Mouse (Mus musculus): ENCODE results near the gene B130006D01Rik. TPM values are rescaled to one million over a fixed set of nuclear protein-coding genes. Genes with fewer than 3 reads are reported as not detected.
A peak's percentile ranks its signal among the peaks of the same experiment; 100 is the strongest.

Gene B130006D01Rik
- total and polyA plus RNA-seq, 3 experiments = 0.10 to 0.38 (median 0.15) TPM

DNA sequence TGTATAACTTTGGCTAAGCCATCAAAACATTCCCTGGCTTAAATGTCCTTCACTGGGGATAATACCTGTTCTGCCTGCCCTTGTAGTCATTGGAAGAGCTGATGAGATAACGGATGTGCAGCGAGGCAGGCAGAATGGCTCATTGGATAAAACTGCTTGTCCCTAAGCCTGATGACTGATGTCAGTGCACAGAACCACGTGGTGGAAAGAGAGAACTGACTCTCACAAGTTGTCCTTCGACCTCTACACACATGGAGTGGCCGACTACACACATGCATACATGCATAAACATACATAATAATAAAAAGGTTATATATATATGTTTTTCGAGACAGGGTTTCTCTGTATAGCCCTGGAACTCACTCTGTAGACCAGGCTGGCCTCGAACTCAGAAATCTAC, 12.9 kb upstream of the B130006D01Rik start:
- no peak for DNase-seq (ENCODE audit: extremely low read depth)
- Histone ChIP-seq H3K36me3 (replicated peaks in 1 of 2; ENCODE audit: control insufficient read depth in 1 of 2, insufficient read depth in 1 of 2, low read length in 1 of 2) (no peaks in the 10 kb centered on the region), H3K4me2 (ENCODE audit: insufficient read depth, low read depth, poor library complexity, severe bottlenecking) (no peak overlapping the region), H3K27me3 (replicated peaks) (peaks cover 18% of the 10 kb centered on the region), H3K9me3 (replicated peaks; ENCODE audit: low read length) (no peaks in the 10 kb centered on the region), H3K79me2 (replicated peaks; ENCODE audit: control insufficient read depth, extremely low read depth, insufficient read depth, poor library complexity, severe bottlenecking) (peaks cover 15% of the 10 kb centered on the region), H3K27ac (ENCODE audit: insufficient read depth, low read depth) (no peak overlapping the region), H3K4me1 (ENCODE audit: control insufficient read depth in 1 of 2, insufficient read depth in 2 of 2) (peaks cover 6 to 24% of the 10 kb centered on the region in 2 experiments; a peak in 3 of 4 replicates), H3K4me3 (replicated peaks in 1 of 3; ENCODE audit: low read depth in 2 of 3, low read length in 2 of 3, poor library complexity in 1 of 3) (no peak overlapping the region), H3K9ac (ENCODE audit: insufficient read depth, low read depth) (no peak overlapping the region)
- no peak for TF ChIP-seq SIN3A (IDR thresholded peaks at IDR 0.05; ENCODE audit: low read length)
- no peak for TF ChIP-seq POLR2AphosphoS2 (IDR thresholded peaks at IDR 0.05; ENCODE audit: low read depth, low read length)
- TF ChIP-seq JUN (IDR thresholded peaks at IDR 0.05; ENCODE audit: insufficient read depth, low read depth, low read length) = no peak
- TF ChIP-seq UBTF (IDR thresholded peaks at IDR 0.05; ENCODE audit: low read depth, low read length) = no peak
- TF ChIP-seq EP300 (IDR thresholded peaks at IDR 0.05; ENCODE audit: low read length) = no peak
- no peak for TF ChIP-seq ELF1 (IDR thresholded peaks at IDR 0.05; ENCODE audit: low read depth, low read length)
- TF ChIP-seq PAX5 (IDR thresholded peaks at IDR 0.05; ENCODE audit: low read length) = no peak
- no peak for TF ChIP-seq MXI1 (IDR thresholded peaks at IDR 0.05; ENCODE audit: low read depth, low read length)
- no peak for TF ChIP-seq MEF2A (IDR thresholded peaks at IDR 0.05; ENCODE audit: borderline replicate concordance, low read depth, low read length)
- no peak for TF ChIP-seq NRF1 (IDR thresholded peaks at IDR 0.05; ENCODE audit: low read depth, low read length)
- no peak for TF ChIP-seq ZC3H11A (IDR thresholded peaks at IDR 0.05; ENCODE audit: low read depth, low read length)
- TF ChIP-seq ZKSCAN1 (IDR thresholded peaks at IDR 0.05; ENCODE audit: borderline replicate concordance, low read depth, low read length) = no peak
- TF ChIP-seq POLR2A (IDR thresholded peaks at IDR 0.05; ENCODE audit: low read depth, low read length) = no peak
- no peak for TF ChIP-seq GABPA (IDR thresholded peaks at IDR 0.05; ENCODE audit: insufficient replicate concordance, low read depth, low read length)
- no peak for TF ChIP-seq NELFE (IDR thresholded peaks at IDR 0.05; ENCODE audit: low read depth, low read length)
- no peak for TF ChIP-seq USF1 (IDR thresholded peaks at IDR 0.05; ENCODE audit: low read depth, low read length)
- TF ChIP-seq MAZ (IDR thresholded peaks at IDR 0.05; ENCODE audit: low read depth, low read length) = no peak
- TF ChIP-seq E2F4 (IDR thresholded peaks at IDR 0.05; ENCODE audit: insufficient replicate concordance, low read depth, low read length) = no peak
- no peak for TF ChIP-seq RCOR1 (conservative IDR thresholded peaks at IDR 0.05; ENCODE audit: low read depth, low read length)
- no peak for TF ChIP-seq CHD1 (IDR thresholded peaks at IDR 0.05; ENCODE audit: low read depth, low read length)
- dilution Hi-C loops (cut with MboI; ENCODE audit: extremely low pct_ligation_motif_present, extremely low pct_unique_long_range_greater_than_20kb, low sequenced_read_pairs) (no loop called here), in situ Hi-C loops (cut with MboI; ENCODE audit: low pct_ligation_motif_present, low pct_unique_long_range_greater_than_20kb, low sequenced_read_pairs) (no loop called here)

GRCm38 (mm10) chr11:95712085-95712562, 11.3 kb upstream of the B130006D01Rik start:
- peak; percentile 70 for DNase-seq (ENCODE audit: extremely low read depth)
- TF ChIP-seq SIN3A (IDR thresholded peaks at IDR 0.05; ENCODE audit: low read length) (peak; percentile 68; the same call in 1 of the 2 replicates), NRF1 (IDR thresholded peaks at IDR 0.05; ENCODE audit: low read depth, low read length) (peak; percentile 66; the same call in 1 of the 2 replicates), MYC (IDR thresholded peaks at IDR 0.05; ENCODE audit: low read depth, low read length) (peak; percentile 85), JUND (conservative IDR thresholded peaks at IDR 0.05; ENCODE audit: low read depth, low read length) (0 out of 2 replicates have a peak, but pooled peaks have one; percentile 20), POLR2A (IDR thresholded peaks at IDR 0.05; ENCODE audit: low read depth, low read length) (no peak; the same call in 1 of the 2 replicates), GABPA (IDR thresholded peaks at IDR 0.05; ENCODE audit: insufficient replicate concordance, low read depth, low read length) (no peak), MEF2A (IDR thresholded peaks at IDR 0.05; ENCODE audit: borderline replicate concordance, low read depth, low read length) (no peak; the same call in 1 of the 2 replicates), ELF1 (IDR thresholded peaks at IDR 0.05; ENCODE audit: low read depth, low read length) (peak; percentile 47; the same call in 1 of the 2 replicates), TCF12 (IDR thresholded peaks at IDR 0.05; ENCODE audit: low read depth, low read length) (no peak), USF1 (IDR thresholded peaks at IDR 0.05; ENCODE audit: low read depth, low read length) (no peak), BHLHE40 (IDR thresholded peaks at IDR 0.05; ENCODE audit: low read depth, low read length) (peak; percentile 93), POLR2AphosphoS2 (IDR thresholded peaks at IDR 0.05; ENCODE audit: low read depth, low read length) (no peak), RAD21 (IDR thresholded peaks at IDR 0.05; ENCODE audit: low read depth, low read length) (no peak), RCOR1 (conservative IDR thresholded peaks at IDR 0.05; ENCODE audit: low read depth, low read length) (no peak), HCFC1 (IDR thresholded peaks at IDR 0.05; ENCODE audit: low read depth, low read length) (peak; percentile 10), KAT2A (IDR thresholded peaks at IDR 0.05; ENCODE audit: insufficient replicate concordance, low read length) (no peak), ZKSCAN1 (IDR thresholded peaks at IDR 0.05; ENCODE audit: borderline replicate concordance, low read depth, low read length) (no peak), MXI1 (IDR thresholded peaks at IDR 0.05; ENCODE audit: low read depth, low read length) (peak; percentile 16; the same call in 1 of the 2 replicates), ZC3H11A (IDR thresholded peaks at IDR 0.05; ENCODE audit: low read depth, low read length) (no peak), USF2 (conservative IDR thresholded peaks at IDR 0.05; ENCODE audit: low read depth, low read length) (no peak), ETS1 (conservative IDR thresholded peaks at IDR 0.05; ENCODE audit: low read depth, low read length) (peak; percentile 59), UBTF (IDR thresholded peaks at IDR 0.05; ENCODE audit: low read depth, low read length) (no peak)

More at GRCm38 (mm10) chr11:95712085-95712562, 11.3 kb upstream of the B130006D01Rik start:
- no peak overlapping the region for H3K27ac ChIP-seq (ENCODE audit: insufficient read depth, low read depth)
- peaks cover 7% of the 10 kb centered on the region for H3K27me3 ChIP-seq (replicated peaks)
- peak overlapping the region; percentile 57 for H3K9ac ChIP-seq (ENCODE audit: insufficient read depth, low read depth)
- H3K9me3 ChIP-seq (replicated peaks; ENCODE audit: low read length) = no peaks in the 10 kb centered on the region
- peaks cover 6 to 32% of the 10 kb centered on the region in 2 experiments; a peak in 3 of 4 replicates for H3K4me1 ChIP-seq (ENCODE audit: control insufficient read depth in 1 of 2, insufficient read depth in 2 of 2)
- peaks cover 22% of the 10 kb centered on the region for H3K79me2 ChIP-seq (replicated peaks; ENCODE audit: control insufficient read depth, extremely low read depth, insufficient read depth, poor library complexity, severe bottlenecking)
- dilution Hi-C loops (cut with MboI; ENCODE audit: extremely low pct_ligation_motif_present, extremely low pct_unique_long_range_greater_than_20kb, low sequenced_read_pairs) (no loop called here), in situ Hi-C loops (cut with MboI; ENCODE audit: low pct_ligation_motif_present, low pct_unique_long_range_greater_than_20kb, low sequenced_read_pairs) (no loop called here)
- peak overlapping the region; percentile 8 to 92 (median 90) for H3K4me3 ChIP-seq (replicated peaks in 1 of 3; ENCODE audit: low read depth in 2 of 3, low read length in 2 of 3, poor library complexity in 1 of 3)
- H3K4me2 ChIP-seq (ENCODE audit: insufficient read depth, low read depth, poor library complexity, severe bottlenecking) = peak overlapping the region; percentile 81
- peaks cover 0 to 4% of the 10 kb centered on the region in 2 experiments for H3K36me3 ChIP-seq (replicated peaks in 1 of 2; ENCODE audit: control insufficient read depth in 1 of 2, insufficient read depth in 1 of 2, low read length in 1 of 2)

All from CH12.LX (cell line).